Mouse (Mus musculus): ENCODE measurements around the gene Pam. TPM values are rescaled to one million over a fixed set of nuclear protein-coding genes. Genes with fewer than 3 reads are reported as not detected.
A peak's percentile ranks its signal among the peaks of the same experiment; 100 is the strongest.

Gene Pam
- total and polyA plus RNA-seq, 3 experiments = not detected

DNA sequence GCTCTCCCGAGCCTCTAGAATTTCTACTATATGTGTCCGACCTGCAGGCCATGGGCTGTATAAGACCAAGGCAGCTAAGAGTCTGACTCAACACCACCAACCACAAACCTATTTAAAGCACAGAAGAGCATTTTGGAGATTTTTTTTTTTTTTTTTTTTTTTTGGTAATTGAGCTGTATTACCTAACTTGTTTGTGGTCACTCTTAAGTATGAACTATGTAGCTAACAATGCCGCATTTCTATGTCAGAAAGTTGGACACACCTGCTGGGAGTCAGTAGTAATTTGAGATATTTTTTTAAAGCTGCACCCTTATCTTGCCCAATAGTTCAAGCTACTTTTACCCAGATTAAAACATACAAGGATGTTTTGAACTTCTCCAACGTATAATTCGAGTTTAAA, 66.4 kb downstream of the Pam start:
- no peak overlapping the region for H3K4me3 ChIP-seq (ENCODE audit: control insufficient read depth in 1 of 2, insufficient read depth in 1 of 2, low read depth in 2 of 2, low read length in 2 of 2)
- no peak overlapping the region for H3K9ac ChIP-seq (ENCODE audit: control insufficient read depth, low read depth, low read length, poor library complexity, severe bottlenecking)
- no peak for DNase-seq (ENCODE audit: low read depth, low spot score)
- no peaks in the 10 kb centered on the region for H3K4me1 ChIP-seq (ENCODE audit: control insufficient read depth in 1 of 2, insufficient read depth in 2 of 2, low read length in 2 of 2)
- H3K27ac ChIP-seq (ENCODE audit: control insufficient read depth, low read depth, low read length) = no peak overlapping the region
- H3K9me3 ChIP-seq (replicated peaks; ENCODE audit: insufficient read depth, low read length) = no peaks in the 10 kb centered on the region
- TF ChIP-seq UBTF (IDR thresholded peaks at IDR 0.05; ENCODE audit: borderline replicate concordance, insufficient read depth, low read depth, low read length) = no peak
- TF ChIP-seq ZMIZ1 (IDR thresholded peaks at IDR 0.05; ENCODE audit: low read depth, low read length) = no peak
- no peak for TF ChIP-seq BHLHE40 (IDR thresholded peaks at IDR 0.05; ENCODE audit: borderline replicate concordance, low read depth, low read length)
- no peak for TF ChIP-seq MAX (IDR thresholded peaks at IDR 0.05; ENCODE audit: low read length)
- no peak for TF ChIP-seq MYB (IDR thresholded peaks at IDR 0.05; ENCODE audit: low read depth, low read length)
- no peaks in the 10 kb centered on the region for H3K36me3 ChIP-seq (ENCODE audit: control insufficient read depth in 1 of 2, insufficient read depth in 2 of 2, low read length in 2 of 2)
- no peaks in the 10 kb centered on the region; a peak in 2 of 4 replicates for H3K27me3 ChIP-seq (ENCODE audit: control insufficient read depth in 1 of 2, insufficient read depth in 2 of 2, low read length in 2 of 2)
- no peaks in the 10 kb centered on the region for H3K79me2 ChIP-seq (ENCODE audit: control insufficient read depth, insufficient read depth, low read length, poor library complexity)

DNA sequence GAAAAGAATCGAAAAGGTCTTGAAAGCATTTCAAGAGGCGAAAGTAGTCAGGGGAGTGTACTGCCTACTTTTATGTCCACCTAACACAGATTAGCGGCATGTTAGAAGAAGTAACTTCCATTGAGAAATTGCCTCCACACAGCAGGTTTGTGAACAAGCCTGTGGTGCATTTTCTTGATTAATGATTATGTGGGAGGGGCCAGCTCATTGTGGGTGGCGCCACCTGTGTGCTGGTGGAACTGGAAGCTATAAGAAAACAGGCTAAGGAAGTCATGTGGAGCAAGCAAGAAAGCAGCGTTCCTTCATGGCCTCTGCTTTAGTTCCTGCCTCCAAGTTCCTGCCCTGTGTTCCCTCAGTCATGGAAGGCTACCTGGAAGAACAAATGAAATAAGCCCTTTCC, 67.0 kb downstream of the Pam start:
- no peaks in the 10 kb centered on the region for H3K4me1 ChIP-seq (ENCODE audit: control insufficient read depth in 1 of 2, insufficient read depth in 2 of 2, low read length in 2 of 2)
- no peak overlapping the region for H3K4me3 ChIP-seq (ENCODE audit: control insufficient read depth in 1 of 2, insufficient read depth in 1 of 2, low read depth in 2 of 2, low read length in 2 of 2)
- H3K27me3 ChIP-seq (ENCODE audit: control insufficient read depth in 1 of 2, insufficient read depth in 2 of 2, low read length in 2 of 2) = no peaks in the 10 kb centered on the region; a peak in 1 of 4 replicates
- DNase-seq (ENCODE audit: low read depth, low spot score) = peak; percentile 3
- no peaks in the 10 kb centered on the region for H3K36me3 ChIP-seq (ENCODE audit: control insufficient read depth in 1 of 2, insufficient read depth in 2 of 2, low read length in 2 of 2)
- TF ChIP-seq SMC3 (IDR thresholded peaks at IDR 0.05; ENCODE audit: low read depth, low read length) (no peak), MYB (IDR thresholded peaks at IDR 0.05; ENCODE audit: low read depth, low read length) (no peak), JUND (IDR thresholded peaks at IDR 0.05; ENCODE audit: low read depth, low read length) (no peak), ETS1 (IDR thresholded peaks at IDR 0.05; ENCODE audit: low read depth, low read length) (no peak), NELFE (IDR thresholded peaks at IDR 0.05; ENCODE audit: low read depth, low read length) (no peak), MAFK (IDR thresholded peaks at IDR 0.05; ENCODE audit: borderline replicate concordance, low read depth, low read length) (no peak), CHD2 (IDR thresholded peaks at IDR 0.05; ENCODE audit: low read length) (no peak), GATA1 (IDR thresholded peaks at IDR 0.05; ENCODE audit: low read depth, low read length) (no peak), ZMIZ1 (IDR thresholded peaks at IDR 0.05; ENCODE audit: low read depth, low read length) (no peak), USF2 (IDR thresholded peaks at IDR 0.05; ENCODE audit: borderline replicate concordance in 1 of 2, insufficient read depth in 1 of 2, low read depth in 1 of 2, low read length in 2 of 2) (no peak), EP300 (IDR thresholded peaks at IDR 0.05; ENCODE audit: low read depth in 1 of 2, low read length in 2 of 2) (no peak), ELF1 (IDR thresholded peaks at IDR 0.05; ENCODE audit: low read depth, low read length) (no peak), TBP (IDR thresholded peaks at IDR 0.05; ENCODE audit: low read depth, low read length) (no peak), USF1 (IDR thresholded peaks at IDR 0.05; ENCODE audit: low read depth, low read length) (no peak), MAZ (IDR thresholded peaks at IDR 0.05; ENCODE audit: low read depth, low read length) (no peak), NRF1 (IDR thresholded peaks at IDR 0.05; ENCODE audit: insufficient read depth, low read depth, low read length, poor library complexity, severe bottlenecking) (no peak), UBTF (IDR thresholded peaks at IDR 0.05; ENCODE audit: borderline replicate concordance, insufficient read depth, low read depth, low read length) (no peak), CHD1 (IDR thresholded peaks at IDR 0.05; ENCODE audit: low read depth, low read length) (no peak), E2F4 (IDR thresholded peaks at IDR 0.05; ENCODE audit: borderline replicate concordance, low read depth, low read length) (no peak), TCF12 (IDR thresholded peaks at IDR 0.05; ENCODE audit: low read depth, low read length) (no peak)
- no peak overlapping the region for H3K27ac ChIP-seq (ENCODE audit: control insufficient read depth, low read depth, low read length)
- H3K9ac ChIP-seq (ENCODE audit: control insufficient read depth, low read depth, low read length, poor library complexity, severe bottlenecking) = no peak overlapping the region
- H3K79me2 ChIP-seq (ENCODE audit: control insufficient read depth, insufficient read depth, low read length, poor library complexity) = no peaks in the 10 kb centered on the region
- H3K9me3 ChIP-seq (replicated peaks; ENCODE audit: insufficient read depth, low read length) = no peaks in the 10 kb centered on the region
